Mouse (Mus musculus) stomach, embryonic 16.5 days (tissue): Measurements from ENCODE around the gene Scn7a. TPM values are rescaled to one million over a fixed set of nuclear protein-coding genes. Genes with fewer than 3 reads are reported as not detected.

ENCODE experiments used
- ATAC-seq: fragments of 200-750 bp; cut with Nextera tagmentation; 2 replicates; pipeline ENCODE4 v1.8.0; 2017; ENCODE audit warnings: moderate number of reproducible peaks, moderate TSS enrichment; ENCODE audit not compliant: insufficient read depth, low FRiP score
- H3K27ac ChIP-seq: fragments of 300-500 bp; sonication (generic); 2 replicates; pipeline ENCODE4 v1.5.1; 2014; ENCODE audit warnings: low read length
- H3K27me3 ChIP-seq: fragments of 300-500 bp; sonication (generic); 2 replicates; pipeline ENCODE4 v1.6.1; 2014; ENCODE audit warnings: low read length, control low read depth, mixed read lengths; ENCODE audit not compliant: control insufficient read depth, insufficient read depth
- H3K36me3 ChIP-seq: fragments of 300-500 bp; sonication (generic); 2 replicates; pipeline ENCODE4 v1.6.1; 2014; ENCODE audit warnings: low read length; ENCODE audit not compliant: control insufficient read depth, insufficient read depth
- H3K4me1 ChIP-seq: fragments of 300-500 bp; sonication (generic); 2 replicates; pipeline ENCODE4 v1.6.1; 2014; ENCODE audit warnings: low read length, control low read depth, mixed read lengths; ENCODE audit not compliant: control insufficient read depth, insufficient read depth
- H3K4me2 ChIP-seq: fragments of 300-500 bp; sonication (generic); 2 replicates; pipeline ENCODE4 v1.6.1; 2014; ENCODE audit warnings: low read depth, low read length, mixed read lengths
- H3K4me3 ChIP-seq: fragments of 300-500 bp; sonication (generic); replicated peaks from 2 replicates; pipeline ENCODE4 v1.5.1; 2014; ENCODE audit warnings: mild to moderate bottlenecking, low read length
- H3K9ac ChIP-seq: fragments of 300-500 bp; sonication (generic); 2 replicates; pipeline ENCODE4 v1.6.1; 2014; ENCODE audit warnings: low read length
- H3K9me3 ChIP-seq: fragments of 300-500 bp; sonication (generic); replicated peaks from 2 replicates; pipeline ENCODE4 v1.6.1; 2016; ENCODE audit warnings: low read length, control low read depth; ENCODE audit not compliant: control insufficient read depth
- WGBS: fragments of 180-500 bp; shearing (Covaris S2); extraction: QIAGEN DNeasy Blood & Tissue Kit; methylation state at CpG from one replicate; pipeline ENCODE4 v1.1.7; 2014; 5-methylcytosine and 5-hydroxymethylcytosine counted together
- polyA plus RNA-seq: library from polyadenylated mRNA; unstranded; fragments of >200 nt; fragmentation: Nextera tagmentation; extraction: Ambion mirVana; gene quantifications from 2 replicates; pipeline ENCODE4 v1.2.1, GENCODE M21; 2015

The Scn7a gene
- 0.39 and 0.67 TPM in 2 replicates for polyA plus RNA-seq

GRCm38 (mm10) chr2:66784765-66785164 lies at the start of gene Scn7a:
TSS of gene Scn7a (minus strand) at chr2:66784914.
- H3K36me3 ChIP-seq: no peaks in the 10 kb centered on the region
- ATAC-seq: no peak
- H3K4me1 ChIP-seq: no peaks in the 10 kb centered on the region
- no peaks in the 10 kb centered on the region for H3K9me3 ChIP-seq
- no peak within 1 kb of the TSS for H3K4me2 ChIP-seq
- 27% methylated on average over 6 of the region's 6 CpGs for WGBS
- no peak within 1 kb of the TSS for H3K27ac ChIP-seq
- H3K4me3 ChIP-seq: 0 out of 2 replicates have a peak within 1 kb of the TSS, but pooled peaks have one; percentile 4
- no peaks in the 10 kb centered on the region for H3K27me3 ChIP-seq
- H3K9ac ChIP-seq: no peak within 1 kb of the TSS

- Histone ChIP-seq H3K4me1 (no peaks in the 10 kb centered on the region), H3K9me3 (no peaks in the 10 kb centered on the region), H3K4me3 (no peak overlapping the region), H3K27ac (no peak overlapping the region), H3K4me2 (no peak overlapping the region), H3K36me3 (no peaks in the 10 kb centered on the region), H3K9ac (no peak overlapping the region), H3K27me3 (no peaks in the 10 kb centered on the region)
- 77% methylated on average over 1 of the region's 1 CpGs for WGBS
- ATAC-seq: no peak
Measured at GRCm38 (mm10) chr2:66827729-66828128, 43.0 kb upstream of the Scn7a start.

GRCm38 (mm10) chr2:66819862-66820559 lies 35.3 kb upstream of the Scn7a start:
- no peaks in the 10 kb centered on the region for H3K36me3 ChIP-seq
- no peak for ATAC-seq
- no peak overlapping the region for H3K4me3 ChIP-seq
- no peak overlapping the region for H3K27ac ChIP-seq
- no peaks in the 10 kb centered on the region for H3K9me3 ChIP-seq
- no peak overlapping the region for H3K9ac ChIP-seq
- no peaks in the 10 kb centered on the region for H3K4me1 ChIP-seq
- H3K4me2 ChIP-seq: no peak overlapping the region
- 34% methylated on average over 7 of the region's 7 CpGs for WGBS
- H3K27me3 ChIP-seq: no peaks in the 10 kb centered on the region

- no peaks in the 10 kb centered on the region for H3K27me3 ChIP-seq
- WGBS: 46% methylated on average over 4 of the region's 4 CpGs
- no peaks in the 10 kb centered on the region for H3K4me1 ChIP-seq
- ATAC-seq: no peak
- no peaks in the 10 kb centered on the region for H3K36me3 ChIP-seq
- no peak overlapping the region for H3K4me2 ChIP-seq
- H3K9ac ChIP-seq: no peak overlapping the region
- H3K4me3 ChIP-seq: no peak overlapping the region
- no peak overlapping the region for H3K27ac ChIP-seq
- H3K9me3 ChIP-seq: no peaks in the 10 kb centered on the region
Measured at GRCm38 (mm10) chr2:66799676-66800249, 15.0 kb upstream of the Scn7a start.

- H3K4me3 ChIP-seq: no peak overlapping the region
Measured at GRCm38 (mm10) chr2:66797493-66797892, 12.8 kb upstream of the Scn7a start.

GRCm38 (mm10) chr2:66791629-66792028 lies 6.9 kb upstream of the Scn7a start:
- H3K9me3 ChIP-seq: no peaks in the 10 kb centered on the region
- no peak overlapping the region for H3K4me2 ChIP-seq
- H3K9ac ChIP-seq: no peak overlapping the region
- no peaks in the 10 kb centered on the region for H3K36me3 ChIP-seq
- WGBS: 51% methylated on average over 1 of the region's 1 CpGs
- no peaks in the 10 kb centered on the region for H3K27me3 ChIP-seq
- H3K27ac ChIP-seq: no peak overlapping the region
- no peaks in the 10 kb centered on the region for H3K4me1 ChIP-seq
- no peak for ATAC-seq
- H3K4me3 ChIP-seq: no peak overlapping the region

More at GRCm38 (mm10) chr2:66797493-66797892, 12.8 kb upstream of the Scn7a start:
- Histone ChIP-seq H3K4me2 (no peak overlapping the region), H3K9me3 (no peaks in the 10 kb centered on the region), H3K9ac (no peak overlapping the region), H3K27me3 (no peaks in the 10 kb centered on the region), H3K27ac (no peak overlapping the region), H3K36me3 (no peaks in the 10 kb centered on the region), H3K4me1 (no peaks in the 10 kb centered on the region)
- 72% methylated on average over 1 of the region's 1 CpGs for WGBS
- no peak for ATAC-seq

GRCm38 (mm10) chr2:66780884-66781283 lies 3.8 kb downstream of the Scn7a start:
- Histone ChIP-seq H3K9me3 (no peaks in the 10 kb centered on the region), H3K27ac (no peak overlapping the region), H3K4me1 (no peaks in the 10 kb centered on the region), H3K4me3 (no peak overlapping the region), H3K36me3 (no peaks in the 10 kb centered on the region), H3K4me2 (no peak overlapping the region), H3K27me3 (no peaks in the 10 kb centered on the region), H3K9ac (no peak overlapping the region)
- no peak for ATAC-seq
- WGBS: 55% methylated on average over 2 of the region's 2 CpGs

GRCm38 (mm10) chr2:66767980-66768379 lies 16.7 kb downstream of the Scn7a start:
- Histone ChIP-seq H3K4me2 (no peak overlapping the region), H3K27ac (no peak overlapping the region), H3K36me3 (no peaks in the 10 kb centered on the region), H3K4me3 (no peak overlapping the region), H3K27me3 (no peaks in the 10 kb centered on the region), H3K4me1 (no peaks in the 10 kb centered on the region), H3K9me3 (no peaks in the 10 kb centered on the region), H3K9ac (no peak overlapping the region)
- 57% methylated on average over 2 of the region's 2 CpGs for WGBS
- ATAC-seq: no peak

GRCm38 (mm10) chr2:66765170-66765569 lies 19.5 kb downstream of the Scn7a start:
- no peaks in the 10 kb centered on the region for H3K27me3 ChIP-seq
- H3K9ac ChIP-seq: no peak overlapping the region
- H3K4me1 ChIP-seq: no peaks in the 10 kb centered on the region
- H3K27ac ChIP-seq: no peak overlapping the region
- no peak for ATAC-seq
- H3K4me3 ChIP-seq: no peak overlapping the region
- no peak overlapping the region for H3K4me2 ChIP-seq
- H3K9me3 ChIP-seq: no peaks in the 10 kb centered on the region
- WGBS: 13% methylated on average over 1 of the region's 1 CpGs
- no peaks in the 10 kb centered on the region for H3K36me3 ChIP-seq
